Mouse (Mus musculus): ENCODE results near the gene Slc5a2.

DNA sequence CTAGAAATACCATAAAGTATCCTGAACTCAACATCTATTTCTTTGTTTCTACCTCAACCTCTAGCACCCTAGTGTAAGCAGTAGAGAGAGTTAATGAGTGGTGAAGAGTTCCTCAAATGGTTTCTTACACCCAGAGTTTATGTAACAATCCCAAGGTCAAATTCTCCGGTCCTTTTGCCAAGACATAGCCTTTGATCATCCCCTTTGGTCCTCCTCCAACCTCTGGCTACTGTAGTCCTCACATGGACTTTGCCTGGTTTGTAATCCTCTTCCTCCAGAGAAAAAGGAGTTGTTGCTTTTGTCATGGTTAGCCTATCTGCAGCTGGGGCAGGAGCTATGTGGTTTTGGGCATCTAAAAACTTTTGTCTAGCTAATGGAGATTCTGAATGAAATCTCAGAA lies 30.0 kb upstream of the Slc5a2 start:
- TF ChIP-seq CTCF (IDR thresholded peaks at IDR 0.05) (no peak), EP300 (IDR thresholded peaks at IDR 0.05) (no peak)
